Mouse (Mus musculus) liver, embryonic 14.5 days (tissue): Measurements from ENCODE around the gene Hist1h1a.

Source experiments
- CTCF ChIP-seq: IDR thresholded peaks from 2 replicates; pipeline ENCODE4 v1.5.1; 2016; ENCODE audit warnings: antibody characterized with exemption, low read depth, control low read depth
- EP300 ChIP-seq: IDR thresholded peaks from 2 replicates; pipeline ENCODE4 v1.6.1; 2016; ENCODE audit warnings: antibody characterized with exemption, low read depth

GRCm38 (mm10) chr13:23752742-23753172 lies 10.7 kb upstream of the Hist1h1a start:
- TF ChIP-seq EP300 (no peak), CTCF (no peak)
